Mouse (Mus musculus) heart, adult 8-10 months (tissue): ENCODE data around the gene Sun3. TPM values are rescaled to one million over a fixed set of nuclear protein-coding genes. Genes with fewer than 3 reads are reported as not detected.
A peak's percentile ranks its signal among the peaks of the same experiment; 100 is the strongest.

Source experiments
- DNase-seq: peaks from one replicate; pipeline ENCODE4 v3.0.0; 2022; ENCODE audit warnings: low spot score
- total RNA-seq, 4 experiments: library from RNA; stranded (reverse); gene quantifications; 2 replicates each; pipeline ENCODE4 v1.2.4; 2022

Sun3 gene
- total RNA-seq, 4 experiments from 2014 or later, result 1.1 to 2.4 (median 1.9) TPM

GRCm38 (mm10) chr11:8983237-8983861 lies 65.4 kb downstream of the Sun3 start:
- peak; percentile 44 for DNase-seq

- DNase-seq, result no peak
These were observed 70.6 kb downstream of the Sun3 start for GRCm38 (mm10) chr11:8978154-8978553.

- DNase-seq, result no peak
These were observed 75.6 kb downstream of the Sun3 start, which contains the start of gene Pkd1l1 for GRCm38 (mm10) chr11:8973166-8973565. Gene Pkd1l1 (minus strand): TSS chr11:8973266.

GRCm38 (mm10) chr11:8972093-8972492 lies 76.7 kb downstream of the Sun3 start:
- DNase-seq, result no peak

GRCm38 (mm10) chr11:8970509-8970908 lies 78.3 kb downstream of the Sun3 start:
- DNase-seq, result no peak

- DNase-seq, result no peak
These were observed 80.7 kb downstream of the Sun3 start for GRCm38 (mm10) chr11:8968094-8968493.

Other genes starting within 250 kb of the Sun3 start
- not detected for gene Pkd1l1, start 75.7 kb downstream of the Sun3 start, total RNA-seq
- gene Hus1, start 37.8 kb downstream of the Sun3 start, total RNA-seq, result 10 to 100 TPM in 3 of 4 experiments, 1 to 10 TPM in 1; 9.7 to 11.0 (median 10.6) TPM
- gene Gm11992, start 397 bp downstream of the Sun3 start, total RNA-seq, result 1 to 10 TPM in 1 of 4 experiments, under 1 TPM in 3; 0.34 to 2.0 (median 0.82) TPM
- gene Upp1, start 69.1 kb upstream of the Sun3 start, total RNA-seq, result 1 to 10 TPM; 2.5 to 9.8 (median 3.0) TPM
- gene Abca13, start 143.0 kb upstream of the Sun3 start, total RNA-seq, result under 1 TPM in 1 of 4 experiments, not detected in 3; 0.03 TPM